Mouse (Mus musculus): ENCODE results near the gene Ganc. TPM values are rescaled to one million over a fixed set of nuclear protein-coding genes. Genes with fewer than 3 reads are reported as not detected.

Ganc gene
- polyA plus RNA-seq (2015; fragmentation: Illumina TruSeq; extraction: RNeasy Lipid Tissue Mini Kit (QIAGEN cat#74804); ENCODE audit: insufficient read depth, low replicate concordance): 45.7 TPM

DNA sequence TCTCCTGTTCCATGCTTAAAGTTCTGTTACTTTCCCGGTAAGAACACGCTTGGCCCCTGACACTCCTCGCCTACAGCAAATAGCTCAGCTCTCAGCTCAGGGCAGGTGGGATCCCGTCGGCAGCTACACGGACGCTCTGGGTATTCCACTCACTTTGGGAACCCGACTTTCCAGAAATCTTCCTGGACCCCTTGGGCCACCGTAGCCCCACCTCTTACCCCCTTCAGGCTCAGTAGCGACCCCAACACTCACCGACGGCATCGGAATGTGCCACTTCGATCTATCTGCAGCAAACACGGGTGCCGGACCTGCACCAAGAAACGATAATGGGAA, at the start of gene Ganc:
Gene Ganc (plus strand): TSS at position 244 of the 333 bp plus-strand sequence.

GRCm38 (mm10) chr2:120403986-120404822, 508 bp downstream of the Ganc start, which contains the start of gene Tmem87a:
TSS of gene Tmem87a (minus strand) at chr2:120404113.

GRCm38 (mm10) chr2:120455719-120456118, 52.0 kb downstream of the Ganc start, which contains the start of gene Capn3:
TSS of gene Capn3 (plus strand) at chr2:120456019.

Other genes starting within 250 kb of the Ganc start
- 56.0 TPM for gene Ehd4, start 249.3 kb upstream of the Ganc start, polyA plus RNA-seq (2015; fragmentation: Illumina TruSeq; extraction: RNeasy Lipid Tissue Mini Kit (QIAGEN cat#74804); ENCODE audit: insufficient read depth, low replicate concordance)
- gene Pla2g4e, start 158.6 kb upstream of the Ganc start, polyA plus RNA-seq (2015; fragmentation: Illumina TruSeq; extraction: RNeasy Lipid Tissue Mini Kit (QIAGEN cat#74804); ENCODE audit: insufficient read depth, low replicate concordance): not detected
- gene Pla2g4d, start 114.7 kb upstream of the Ganc start, polyA plus RNA-seq (2015; fragmentation: Illumina TruSeq; extraction: RNeasy Lipid Tissue Mini Kit (QIAGEN cat#74804); ENCODE audit: insufficient read depth, low replicate concordance): not detected
- gene Pla2g4f, start 89.7 kb upstream of the Ganc start, polyA plus RNA-seq (2015; fragmentation: Illumina TruSeq; extraction: RNeasy Lipid Tissue Mini Kit (QIAGEN cat#74804); ENCODE audit: insufficient read depth, low replicate concordance): 0.61 TPM
- 50.5 TPM for gene Vps39, start 50.8 kb upstream of the Ganc start, polyA plus RNA-seq (2015; fragmentation: Illumina TruSeq; extraction: RNeasy Lipid Tissue Mini Kit (QIAGEN cat#74804); ENCODE audit: insufficient read depth, low replicate concordance)
- gene Tmem87a, start 217 bp downstream of the Ganc start, polyA plus RNA-seq (2015; fragmentation: Illumina TruSeq; extraction: RNeasy Lipid Tissue Mini Kit (QIAGEN cat#74804); ENCODE audit: insufficient read depth, low replicate concordance): 70.2 TPM
- 7.2 TPM for gene Capn3, start 52.1 kb downstream of the Ganc start, polyA plus RNA-seq (2015; fragmentation: Illumina TruSeq; extraction: RNeasy Lipid Tissue Mini Kit (QIAGEN cat#74804); ENCODE audit: insufficient read depth, low replicate concordance)
- gene Zfp106, start 159.9 kb downstream of the Ganc start, polyA plus RNA-seq (2015; fragmentation: Illumina TruSeq; extraction: RNeasy Lipid Tissue Mini Kit (QIAGEN cat#74804); ENCODE audit: insufficient read depth, low replicate concordance): 95.5 TPM
- 96.5 TPM for gene Snap23, start 163.8 kb downstream of the Ganc start, polyA plus RNA-seq (2015; fragmentation: Illumina TruSeq; extraction: RNeasy Lipid Tissue Mini Kit (QIAGEN cat#74804); ENCODE audit: insufficient read depth, low replicate concordance)
- gene Haus2, start 205.5 kb downstream of the Ganc start, polyA plus RNA-seq (2015; fragmentation: Illumina TruSeq; extraction: RNeasy Lipid Tissue Mini Kit (QIAGEN cat#74804); ENCODE audit: insufficient read depth, low replicate concordance): 16.6 TPM
- 29.4 TPM for gene Lrrc57, start 205.6 kb downstream of the Ganc start, polyA plus RNA-seq (2015; fragmentation: Illumina TruSeq; extraction: RNeasy Lipid Tissue Mini Kit (QIAGEN cat#74804); ENCODE audit: insufficient read depth, low replicate concordance)
- gene Stard9, start 225.2 kb downstream of the Ganc start, polyA plus RNA-seq (2015; fragmentation: Illumina TruSeq; extraction: RNeasy Lipid Tissue Mini Kit (QIAGEN cat#74804); ENCODE audit: insufficient read depth, low replicate concordance): 16.2 TPM

All from spleen, adult 10 weeks (tissue).